Mouse (Mus musculus) layer of hippocampus, adult 9-10 months (tissue): ENCODE measurements around the gene Ccnd3.
"Not testable (repeated sequence)": the region's sequence is repeated elsewhere in the genome, so short reads cannot be mapped to it uniquely, and the experiment has no call there.

Source experiments
- DNase-seq: peaks from one replicate; pipeline ENCODE4 v3.0.0; 2022; ENCODE audit warnings: low spot score

The Ccnd3 gene

GRCm38 (mm10) chr17:47595248-47596161, 90.7 kb downstream of the Ccnd3 start:
- DNase-seq: no peak

GRCm38 (mm10) chr17:47596162-47596838, 91.4 kb downstream of the Ccnd3 start:
- DNase-seq: no peak

GRCm38 (mm10) chr17:47596839-47597164, 92.0 kb downstream of the Ccnd3 start:
- DNase-seq: no peak

- DNase-seq: no peak
These were observed 92.4 kb downstream of the Ccnd3 start for GRCm38 (mm10) chr17:47597261-47597660.

GRCm38 (mm10) chr17:47597838-47598579, 93.2 kb downstream of the Ccnd3 start:
- DNase-seq: no peak

- not testable (repeated sequence) for DNase-seq
These were observed 93.9 kb downstream of the Ccnd3 start for GRCm38 (mm10) chr17:47598580-47599304.

GRCm38 (mm10) chr17:47599511-47600297, 94.9 kb downstream of the Ccnd3 start:
- DNase-seq: no peak

- no peak for DNase-seq
These were observed 95.9 kb downstream of the Ccnd3 start for GRCm38 (mm10) chr17:47600601-47601388.

- no peak for DNase-seq
These were observed 96.5 kb downstream of the Ccnd3 start for GRCm38 (mm10) chr17:47601389-47601755.

- no peak for DNase-seq
These were observed 97.4 kb downstream of the Ccnd3 start for GRCm38 (mm10) chr17:47602289-47602688.

- no peak for DNase-seq
These were observed 101.4 kb downstream of the Ccnd3 start for GRCm38 (mm10) chr17:47606220-47606619.

GRCm38 (mm10) chr17:47609182-47609581, 104.3 kb downstream of the Ccnd3 start:
- DNase-seq: no peak

GRCm38 (mm10) chr17:47610849-47611660, 106.2 kb downstream of the Ccnd3 start, which contains the start of the genes Bysl, Med20 and Gm20517:
TSS of gene Bysl (minus strand) at chr17:47611492.
TSS of gene Med20 (plus strand) at chr17:47611582.
TSS of gene Gm20517 (plus strand) at chr17:47611589.
- DNase-seq: peak; percentile 90

GRCm38 (mm10) chr17:47611661-47611982, 106.8 kb downstream of the Ccnd3 start:
- no peak for DNase-seq

GRCm38 (mm10) chr17:47614018-47614417, 109.2 kb downstream of the Ccnd3 start:
- no peak for DNase-seq

GRCm38 (mm10) chr17:47616119-47616518, 111.3 kb downstream of the Ccnd3 start:
- DNase-seq: no peak

GRCm38 (mm10) chr17:47616652-47617051, 111.8 kb downstream of the Ccnd3 start:
- no peak for DNase-seq

GRCm38 (mm10) chr17:47617605-47618307, 112.9 kb downstream of the Ccnd3 start:
- no peak for DNase-seq
